ENCODE assay signal across 8 mouse cellular contexts in genomic region chr6:122819306-122820070, GRCm38 (mm10). TPM values are rescaled to one million over a fixed set of nuclear protein-coding genes. Genes with fewer than 3 reads are reported as not detected.
A peak's percentile ranks its signal among the peaks of the same experiment; 100 is the strongest.
DNase-seq lines count a peak whose midpoint lies in the region; ATAC-seq and TF ChIP-seq lines count a peak whose summit lies in the region.

Gene Foxj2, plus strand, starts transcription at chr6:122819914.

- H3K4me3 ChIP-seq in embryonic facial prominence, embryonic 15.5 days (replicated peaks) = peak within 1 kb of the TSS; percentile 89
- peak within 1 kb of the TSS; percentile 95 for H3K4me3 ChIP-seq in heart, embryonic 10.5 days
- peak within 1 kb of the TSS; percentile 86 for H3K4me3 ChIP-seq in liver, adult 2 months (ENCODE audit: insufficient read depth, low read depth, low read length)
- peak within 1 kb of the TSS; percentile 71 for H3K4me3 ChIP-seq in midbrain, postnatal 0 days (ENCODE audit: low read depth, low read length)

- no peaks in the 10 kb centered on the region for H3K36me3 ChIP-seq in embryonic facial prominence, embryonic 15.5 days
- peaks cover 5% of the 10 kb centered on the region; the same call in 1 of the 2 replicates for H3K36me3 ChIP-seq in heart, embryonic 10.5 days
- no peaks in the 10 kb centered on the region for H3K36me3 ChIP-seq in liver, adult 2 months (ENCODE audit: control insufficient read depth, insufficient read depth, low read length)
- no peaks in the 10 kb centered on the region for H3K36me3 ChIP-seq in midbrain, postnatal 0 days (ENCODE audit: insufficient read depth, low read length)
- no peaks in the 10 kb centered on the region; the same call in 1 of the 2 replicates for H3K36me3 ChIP-seq in splenic B cell, adult 2 months (ENCODE audit: control insufficient read depth, insufficient read depth, low read length, poor library complexity, severe bottlenecking)

- no peaks in the 10 kb centered on the region for H3K27me3 ChIP-seq in embryonic facial prominence, embryonic 15.5 days
- H3K27me3 ChIP-seq in heart, embryonic 10.5 days (ENCODE audit: insufficient read depth, poor library complexity, severe bottlenecking) = no peaks in the 10 kb centered on the region
- no peaks in the 10 kb centered on the region for H3K27me3 ChIP-seq in liver, adult 2 months (ENCODE audit: control insufficient read depth, insufficient read depth, low read length)
- no peaks in the 10 kb centered on the region for H3K27me3 ChIP-seq in midbrain, postnatal 0 days (ENCODE audit: insufficient read depth, low read length)
- H3K27me3 ChIP-seq in splenic B cell, adult 2 months (ENCODE audit: control insufficient read depth, insufficient read depth, low read length, poor library complexity, severe bottlenecking) = no peaks in the 10 kb centered on the region

- ATAC-seq in embryonic facial prominence, embryonic 15.5 days (ENCODE audit: insufficient number of reproducible peaks, low FRiP score, low TSS enrichment, low read depth) = peak; percentile 90
- peak; percentile 84 for ATAC-seq in midbrain, postnatal 0 days (ENCODE audit: low FRiP score)

- H3K4me2 ChIP-seq in embryonic facial prominence, embryonic 15.5 days (replicated peaks) = peak within 1 kb of the TSS; percentile 73
- H3K4me2 ChIP-seq in midbrain, postnatal 0 days (ENCODE audit: low read depth, low read length, poor library complexity, severe bottlenecking) = peak within 1 kb of the TSS; percentile 88

- no peak for TF ChIP-seq CTCF in liver, adult 2 months (IDR thresholded peaks at IDR 0.05; ENCODE audit: low read depth, low read length)
- TF ChIP-seq CTCF in midbrain, postnatal 0 days (IDR thresholded peaks at IDR 0.05) = no peak

- H3K9me3 ChIP-seq in embryonic facial prominence, embryonic 15.5 days (replicated peaks) = no peaks in the 10 kb centered on the region
- H3K9me3 ChIP-seq in heart, embryonic 10.5 days = no peaks in the 10 kb centered on the region
- no peaks in the 10 kb centered on the region for H3K9me3 ChIP-seq in midbrain, postnatal 0 days (ENCODE audit: low read length)

- peak within 1 kb of the TSS; percentile 94 for H3K9ac ChIP-seq in embryonic facial prominence, embryonic 15.5 days
- peak within 1 kb of the TSS; percentile 100 for H3K9ac ChIP-seq in liver, adult 2 months (ENCODE audit: low read depth, low read length)
- H3K9ac ChIP-seq in midbrain, postnatal 0 days (replicated peaks; ENCODE audit: low read length, poor library complexity, severe bottlenecking) = peak within 1 kb of the TSS; percentile 95

- DNase-seq in 416B (ENCODE audit: low read depth) = peak; percentile 53
- DNase-seq in adrenal gland, postnatal 25 days = peak; percentile 86
- peak; percentile 84 for DNase-seq in heart, embryonic 10.5 days (ENCODE audit: low spot score)
- peak; percentile 72 for DNase-seq in kidney, adult 9 months
- DNase-seq in liver, adult 2 months (ENCODE audit: extremely low read depth, low read depth, low spot score) = peak; percentile 58
- DNase-seq in midbrain, postnatal 0 days (ENCODE audit: low spot score) = peak; percentile 53
- peak; percentile 71 for DNase-seq in splenic B cell, adult 2 months (ENCODE audit: low read depth, low spot score)

- H3K4me1 ChIP-seq in embryonic facial prominence, embryonic 15.5 days = peaks cover 32% of the 10 kb centered on the region
- peaks cover 37% of the 10 kb centered on the region for H3K4me1 ChIP-seq in heart, embryonic 10.5 days
- H3K4me1 ChIP-seq in liver, adult 2 months (ENCODE audit: control insufficient read depth, insufficient read depth, low read length) = peaks cover 16% of the 10 kb centered on the region
- H3K4me1 ChIP-seq in midbrain, postnatal 0 days (ENCODE audit: insufficient read depth, low read length) = peaks cover 19% of the 10 kb centered on the region

- peaks cover 19% of the 10 kb centered on the region for H3K79me2 ChIP-seq in liver, adult 2 months (ENCODE audit: control insufficient read depth, insufficient read depth, low read length)

- 1% methylated on average over 60 of the region's 61 CpGs for WGBS in embryonic facial prominence, embryonic 15.5 days
- 3% methylated on average over 60 of the region's 61 CpGs for WGBS in heart, embryonic 10.5 days
- WGBS in liver, adult 2 months = under 1% methylated on average over 57 of the region's 61 CpGs
- 3% methylated on average over 18 of the region's 61 CpGs for WGBS in midbrain, postnatal 0 days

- no peak for TF ChIP-seq POLR2A in liver, adult 2 months (IDR thresholded peaks at IDR 0.05; ENCODE audit: extremely low read depth, insufficient read depth, low read length)

- peak within 1 kb of the TSS; percentile 82 for H3K27ac ChIP-seq in embryonic facial prominence, embryonic 15.5 days (replicated peaks)
- H3K27ac ChIP-seq in heart, embryonic 10.5 days = peak within 1 kb of the TSS; percentile 97
- peak within 1 kb of the TSS; percentile 73 for H3K27ac ChIP-seq in liver, adult 2 months (replicated peaks; ENCODE audit: insufficient read depth, low read depth, low read length)
- peak within 1 kb of the TSS; percentile 65; the same call in 1 of the 2 replicates for H3K27ac ChIP-seq in midbrain, postnatal 0 days (ENCODE audit: low read depth, low read length)

RNA-seq across cellular contexts. Expression of gene Foxj2, which starts in this region (rescaled TPM):
- total RNA-seq in adrenal gland, postnatal 25 days (2021) = 22.0 and 22.8 TPM in 2 replicates
- polyA plus RNA-seq in embryonic facial prominence, embryonic 15.5 days (2015; fragmentation: Nextera tagmentation; extraction: Ambion mirVana) = 7.4 and 8.3 TPM in 2 replicates
- polyA plus RNA-seq in heart, embryonic 10.5 days (2016; fragmentation: Nextera tagmentation; extraction: Ambion mirVana) = 4.8 and 4.9 TPM in 2 replicates
- 1.7 and 2.3 TPM in 2 replicates for total RNA-seq in liver, adult 2 months (2014; rRNA removed)
- polyA plus RNA-seq in liver, adult 2 months (2012; rRNA removed) = 3.1 and 3.3 TPM in 2 replicates
- 24.4 and 27.2 TPM in 2 replicates for total RNA-seq in midbrain, postnatal 0 days (2014; rRNA removed)
- 8.6 and 8.8 TPM in 2 replicates for polyA plus RNA-seq in midbrain, postnatal 0 days (2015; fragmentation: Nextera tagmentation; extraction: Ambion mirVana)

Comparison
In these comparisons a context has a peak if more than half of its experiments do, and no peak if none do; other contexts are left out.
1. Peak in every context shown above with its lines: DNase-seq, ATAC-seq, H3K4me3 ChIP-seq and H3K27ac ChIP-seq.